Mouse (Mus musculus) bone marrow, adult 2 months (tissue): Measurements from ENCODE around the gene Ino80b.

Source experiments
- CTCF ChIP-seq: fragments of 200-500 bp; IDR thresholded peaks from 2 replicates; pipeline ENCODE4 v1.5.1; 2011; ENCODE audit warnings: low read length, control low read depth; ENCODE audit not compliant: control insufficient read depth, insufficient read depth
- POLR2A ChIP-seq: fragments of 200-500 bp; IDR thresholded peaks from 2 replicates; pipeline ENCODE4 v1.6.1; 2011; ENCODE audit warnings: low read depth, mild to moderate bottlenecking, control low read depth, low read length, borderline replicate concordance; ENCODE audit not compliant: control insufficient read depth

DNA sequence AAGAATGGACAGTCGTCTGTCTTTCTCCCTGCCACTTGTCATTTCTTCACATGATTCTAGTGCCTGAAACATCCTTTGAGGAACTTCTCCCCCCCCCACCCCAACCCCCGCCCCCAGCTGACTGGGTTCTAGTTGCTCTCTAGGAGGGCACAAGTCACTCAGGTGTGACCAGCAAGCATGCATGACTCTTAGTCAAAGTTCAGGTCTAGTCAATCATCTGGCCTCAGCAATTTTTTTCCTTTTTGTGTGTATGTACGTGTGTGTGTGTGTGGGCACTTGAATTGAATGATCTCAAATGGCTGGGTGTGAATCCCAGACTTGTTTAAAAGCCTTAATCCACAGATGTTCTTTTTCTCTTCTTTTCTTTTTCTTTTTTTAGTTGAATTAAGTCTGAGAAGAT is 9.0 kb upstream of the Ino80b start:
- TF ChIP-seq POLR2A: no peak
- no peak for TF ChIP-seq CTCF
